In genomic region chr13:113224105-113224504, GRCm38 (mm10) we compare ENCODE assay signal across 9 mouse cellular contexts. TPM values are rescaled to one million over a fixed set of nuclear protein-coding genes. Genes with fewer than 3 reads are reported as not detected.
DNase-seq lines count a peak whose midpoint lies in the region; ATAC-seq lines count a peak whose summit lies in the region.
"Had no signal": no experiment of that assay in that cellular context is flagged by ENCODE, and none has a peak within 500 bp of the region (broad histone marks: within the 10 kb centered on the region; RNA-seq: fewer than 3 reads in every experiment).

No protein-coding gene starts in this region.

- H3K4me1 ChIP-seq in embryonic facial prominence, embryonic 13.5 days: peaks cover 9% of the 10 kb centered on the region
- peaks cover 7% of the 10 kb centered on the region; the same call in 1 of the 2 replicates for H3K4me1 ChIP-seq in embryonic facial prominence, embryonic 10.5 days
- H3K4me1 ChIP-seq in embryonic facial prominence, embryonic 14.5 days (ENCODE audit: control insufficient read depth, insufficient read depth, low read length): peaks cover 9% of the 10 kb centered on the region; the same call in 1 of the 2 replicates
- H3K4me1 ChIP-seq in heart, embryonic 14.5 days (ENCODE audit: control insufficient read depth in 2 of 2, insufficient read depth in 2 of 2, low read length in 2 of 2): peaks cover 16 to 18% of the 10 kb centered on the region in 2 experiments
- no peaks in the 10 kb centered on the region for H3K4me1 ChIP-seq in stomach, embryonic 14.5 days (ENCODE audit: control insufficient read depth, insufficient read depth, low read length)
- H3K4me1 ChIP-seq: embryonic facial prominence, embryonic 12.5 days had no signal

- no peak for DNase-seq in embryonic facial prominence, embryonic 10.5 days (ENCODE audit: low spot score)
- DNase-seq in embryonic facial prominence, embryonic 14.5 days (ENCODE audit: low spot score): peak; percentile 85
- DNase-seq in kidney, postnatal 36 days: peak; percentile 79 to 84
- DNase-seq in lung, postnatal 14 days: peak; percentile 80

- no peaks in the 10 kb centered on the region for H3K9me3 ChIP-seq in embryonic facial prominence, embryonic 13.5 days
- H3K9me3 ChIP-seq in embryonic facial prominence, embryonic 10.5 days: no peaks in the 10 kb centered on the region
- H3K9me3 ChIP-seq in embryonic facial prominence, embryonic 14.5 days (ENCODE audit: control insufficient read depth, low read length): no peaks in the 10 kb centered on the region
- no peaks in the 10 kb centered on the region for H3K9me3 ChIP-seq in heart, embryonic 14.5 days (ENCODE audit: control insufficient read depth, low read length)
- no peaks in the 10 kb centered on the region for H3K9me3 ChIP-seq in stomach, embryonic 14.5 days (ENCODE audit: control insufficient read depth, low read depth, low read length)
- H3K9me3 ChIP-seq: embryonic facial prominence, embryonic 12.5 days had no signal

- H3K4me3 ChIP-seq in embryonic facial prominence, embryonic 13.5 days: no peak overlapping the region
- no peak overlapping the region for H3K4me3 ChIP-seq in embryonic facial prominence, embryonic 10.5 days
- no peak overlapping the region for H3K4me3 ChIP-seq in embryonic facial prominence, embryonic 14.5 days (ENCODE audit: low read depth, low read length)
- peak overlapping the region; percentile 31 to 41 for H3K4me3 ChIP-seq in heart, embryonic 14.5 days (ENCODE audit: control insufficient read depth in 1 of 2, insufficient read depth in 1 of 2, low read depth in 1 of 2, low read length in 2 of 2)
- H3K4me3 ChIP-seq in stomach, embryonic 14.5 days (ENCODE audit: low read depth, low read length): no peak overlapping the region
- H3K4me3 ChIP-seq: embryonic facial prominence, embryonic 12.5 days had no signal

- no peak for ATAC-seq in embryonic facial prominence, embryonic 13.5 days (ENCODE audit: insufficient number of reproducible peaks, insufficient read depth, low FRiP score, low TSS enrichment, low read depth)
- ATAC-seq in embryonic facial prominence, embryonic 14.5 days (ENCODE audit: low read depth): peak; percentile 33; the same call in 1 of the 2 replicates
- peak; percentile 68; the same call in 1 of the 2 replicates for ATAC-seq in heart, embryonic 14.5 days (ENCODE audit: insufficient number of reproducible peaks, insufficient read depth, low FRiP score, low read depth)
- no peak for ATAC-seq in stomach, embryonic 14.5 days (ENCODE audit: insufficient number of reproducible peaks, insufficient read depth, low FRiP score, low read depth)
- no peak for ATAC-seq in monocyte, adult 5-6 weeks (replicated peaks; ENCODE audit: insufficient number of reproducible peaks, low FRiP score, low TSS enrichment, poor library complexity, severe bottlenecking)

- H3K27ac ChIP-seq in embryonic facial prominence, embryonic 13.5 days: no peak overlapping the region
- no peak overlapping the region for H3K27ac ChIP-seq in embryonic facial prominence, embryonic 10.5 days (replicated peaks)
- no peak overlapping the region for H3K27ac ChIP-seq in embryonic facial prominence, embryonic 14.5 days (replicated peaks; ENCODE audit: low read depth, low read length)
- peak overlapping the region; percentile 84 to 94 for H3K27ac ChIP-seq in heart, embryonic 14.5 days (replicated peaks in 1 of 2; ENCODE audit: control insufficient read depth in 1 of 2, insufficient read depth in 1 of 2, low read depth in 2 of 2, low read length in 2 of 2)
- no peak overlapping the region for H3K27ac ChIP-seq in stomach, embryonic 14.5 days (ENCODE audit: low read length)
- H3K27ac ChIP-seq: embryonic facial prominence, embryonic 12.5 days had no signal

- no peaks in the 10 kb centered on the region for H3K27me3 ChIP-seq in embryonic facial prominence, embryonic 13.5 days
- H3K27me3 ChIP-seq in embryonic facial prominence, embryonic 10.5 days (replicated peaks; ENCODE audit: low read depth, poor library complexity, severe bottlenecking): peaks cover 7% of the 10 kb centered on the region; the same call in 1 of the 2 replicates
- H3K27me3 ChIP-seq in embryonic facial prominence, embryonic 14.5 days (replicated peaks; ENCODE audit: control insufficient read depth, insufficient read depth, low read length): no peaks in the 10 kb centered on the region
- no peaks in the 10 kb centered on the region for H3K27me3 ChIP-seq in heart, embryonic 14.5 days (ENCODE audit: control insufficient read depth, insufficient read depth, low read length)
- H3K27me3 ChIP-seq in stomach, embryonic 14.5 days (ENCODE audit: control insufficient read depth, insufficient read depth, low read length): no peaks in the 10 kb centered on the region
- H3K27me3 ChIP-seq: embryonic facial prominence, embryonic 12.5 days had no signal

- peak overlapping the region; percentile 35 for H3K4me2 ChIP-seq in embryonic facial prominence, embryonic 13.5 days
- H3K4me2 ChIP-seq in embryonic facial prominence, embryonic 14.5 days (ENCODE audit: low read depth, low read length): peak overlapping the region; percentile 23; the same call in 1 of the 2 replicates
- peak overlapping the region; percentile 56 for H3K4me2 ChIP-seq in heart, embryonic 14.5 days (ENCODE audit: low read length)
- peak overlapping the region; percentile 2; the same call in 1 of the 2 replicates for H3K4me2 ChIP-seq in stomach, embryonic 14.5 days (replicated peaks; ENCODE audit: low read depth, low read length)
- H3K4me2 ChIP-seq: embryonic facial prominence, embryonic 12.5 days had no signal

- no peak overlapping the region for H3K9ac ChIP-seq in embryonic facial prominence, embryonic 13.5 days
- H3K9ac ChIP-seq in embryonic facial prominence, embryonic 14.5 days (ENCODE audit: low read depth, low read length): no peak overlapping the region
- peak overlapping the region; percentile 39; the same call in 1 of the 2 replicates for H3K9ac ChIP-seq in heart, embryonic 14.5 days (ENCODE audit: low read length)
- no peak overlapping the region for H3K9ac ChIP-seq in stomach, embryonic 14.5 days (replicated peaks; ENCODE audit: low read depth, low read length)
- H3K9ac ChIP-seq: embryonic facial prominence, embryonic 12.5 days had no signal

- H3K36me3 ChIP-seq in embryonic facial prominence, embryonic 13.5 days: no peaks in the 10 kb centered on the region
- no peaks in the 10 kb centered on the region for H3K36me3 ChIP-seq in embryonic facial prominence, embryonic 10.5 days (replicated peaks)
- no peaks in the 10 kb centered on the region for H3K36me3 ChIP-seq in embryonic facial prominence, embryonic 14.5 days (ENCODE audit: control insufficient read depth, insufficient read depth, low read length)
- H3K36me3 ChIP-seq in heart, embryonic 14.5 days (ENCODE audit: control insufficient read depth, insufficient read depth, low read length): no peaks in the 10 kb centered on the region
- no peaks in the 10 kb centered on the region for H3K36me3 ChIP-seq in stomach, embryonic 14.5 days (ENCODE audit: control insufficient read depth, insufficient read depth, low read length)
- H3K36me3 ChIP-seq: embryonic facial prominence, embryonic 12.5 days had no signal

- WGBS in embryonic facial prominence, embryonic 13.5 days: 16% methylated on average over 2 of the region's 2 CpGs
- 14% methylated on average over 2 of the region's 2 CpGs for WGBS in embryonic facial prominence, embryonic 10.5 days
- 10% methylated on average over 2 of the region's 2 CpGs for WGBS in embryonic facial prominence, embryonic 14.5 days
- WGBS in heart, embryonic 14.5 days: 8% methylated on average over 2 of the region's 2 CpGs
- WGBS in stomach, embryonic 14.5 days: 16% methylated on average over 2 of the region's 2 CpGs

RNA-seq across cellular contexts. Expression of gene Gzmk, which starts 1.6 kb away (rescaled TPM):
- polyA plus RNA-seq in embryonic facial prominence, embryonic 13.5 days (2015; fragmentation: Nextera tagmentation; extraction: Ambion mirVana): not detected in 2 replicates
- not detected in 2 replicates for polyA plus RNA-seq in embryonic facial prominence, embryonic 10.5 days (2016; fragmentation: Nextera tagmentation; extraction: Ambion mirVana)
- not detected in 2 replicates for polyA plus RNA-seq in embryonic facial prominence, embryonic 14.5 days (2014; fragmentation: Nextera tagmentation; extraction: Ambion mirVana)
- not detected in 2 replicates for polyA plus RNA-seq in heart, embryonic 14.5 days (2014; fragmentation: Nextera tagmentation; extraction: Ambion mirVana)
- polyA plus RNA-seq in stomach, embryonic 14.5 days (2014; fragmentation: Nextera tagmentation; extraction: Ambion mirVana): 0.25 TPM in 1 of 2 replicates, not detected in the other
- total RNA-seq in monocyte, adult 5-6 weeks (2017): 1.8 TPM in 1 of 3 replicates, not detected in the others
- polyA plus RNA-seq: embryonic facial prominence, embryonic 12.5 days had no signal

RNA-seq across cellular contexts. Expression of gene Esm1, which starts 14.6 kb away (rescaled TPM):
- polyA plus RNA-seq in embryonic facial prominence, embryonic 13.5 days (2015; fragmentation: Nextera tagmentation; extraction: Ambion mirVana): 2.6 and 3.7 TPM in 2 replicates
- 2.5 and 2.6 TPM in 2 replicates for polyA plus RNA-seq in embryonic facial prominence, embryonic 10.5 days (2016; fragmentation: Nextera tagmentation; extraction: Ambion mirVana)
- polyA plus RNA-seq in embryonic facial prominence, embryonic 14.5 days (2014; fragmentation: Nextera tagmentation; extraction: Ambion mirVana): 1.8 and 2.3 TPM in 2 replicates
- 0.82 and 1.1 TPM in 2 replicates for polyA plus RNA-seq in heart, embryonic 14.5 days (2014; fragmentation: Nextera tagmentation; extraction: Ambion mirVana)
- 2.5 and 2.9 TPM in 2 replicates for polyA plus RNA-seq in stomach, embryonic 14.5 days (2014; fragmentation: Nextera tagmentation; extraction: Ambion mirVana)
- total RNA-seq in monocyte, adult 5-6 weeks (2017): 0.32 to 0.39 TPM in 2 of 3 replicates, not detected in the other

Comparison
In these comparisons a context has a peak if more than half of its experiments do, and no peak if none do; other contexts are left out.
1. ATAC-seq: peak in embryonic facial prominence, embryonic 14.5 days (single experiment) and heart, embryonic 14.5 days (single experiment); none in embryonic facial prominence, embryonic 13.5 days (single experiment), stomach, embryonic 14.5 days (single experiment) and monocyte, adult 5-6 weeks (single experiment).
2. H3K27ac ChIP-seq: peak in heart, embryonic 14.5 days (2 of 2); none in embryonic facial prominence, embryonic 13.5 days (single experiment), embryonic facial prominence, embryonic 10.5 days (single experiment), embryonic facial prominence, embryonic 14.5 days (single experiment) and stomach, embryonic 14.5 days (single experiment).
3. H3K4me2 ChIP-seq: peak in every context shown above with its lines; median percentile 56 in heart, embryonic 14.5 days; 35 in embryonic facial prominence, embryonic 13.5 days; 23 in embryonic facial prominence, embryonic 14.5 days; 2 in stomach, embryonic 14.5 days.
4. H3K4me3 ChIP-seq: peak in heart, embryonic 14.5 days (2 of 2); none in embryonic facial prominence, embryonic 13.5 days (single experiment), embryonic facial prominence, embryonic 10.5 days (single experiment), embryonic facial prominence, embryonic 14.5 days (single experiment) and stomach, embryonic 14.5 days (single experiment).